Mouse (Mus musculus): ENCODE results near the gene Tshz2. TPM values are rescaled to one million over a fixed set of nuclear protein-coding genes. Genes with fewer than 3 reads are reported as not detected.

Tshz2 gene
- polyA plus RNA-seq, 1 experiment from 2014 or later = 50.4 TPM

DNA sequence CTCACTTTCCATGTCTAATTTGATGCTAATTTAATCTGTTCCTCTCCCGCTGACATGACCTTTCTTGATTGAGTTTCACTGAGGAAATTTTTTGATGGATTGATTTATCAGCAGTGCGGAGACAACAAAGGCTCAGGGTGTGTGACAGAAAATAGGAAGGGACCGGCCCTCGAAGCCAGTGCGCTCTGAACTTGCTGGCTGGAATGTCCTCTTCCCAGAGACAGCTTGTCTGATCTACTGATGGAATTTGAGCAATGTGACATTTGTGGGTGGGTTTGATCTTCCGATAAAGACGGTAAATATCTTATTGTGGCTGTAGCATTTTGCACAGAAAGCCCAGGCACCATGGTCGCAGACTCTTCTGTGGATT lies 329.4 kb downstream of the Tshz2 start:
- 46% methylated on average over 8 of the region's 8 CpGs for WGBS
- Histone ChIP-seq H3K27me3 (replicated peaks) (no peaks in the 10 kb centered on the region), H3K4me2 (peak overlapping the region; percentile 67), H3K36me3 (no peaks in the 10 kb centered on the region), H3K9ac (replicated peaks) (no peak overlapping the region), H3K4me3 (replicated peaks) (no peak overlapping the region), H3K27ac (replicated peaks) (no peak overlapping the region), H3K4me1 (peaks cover 39% of the 10 kb centered on the region), H3K9me3 (replicated peaks) (no peaks in the 10 kb centered on the region)
- ATAC-seq (ENCODE audit: low FRiP score) = no peak

- Histone ChIP-seq H3K9me3 (replicated peaks) (no peaks in the 10 kb centered on the region), H3K4me3 (replicated peaks) (no peak overlapping the region), H3K27ac (replicated peaks) (no peak overlapping the region), H3K36me3 (no peaks in the 10 kb centered on the region), H3K9ac (replicated peaks) (no peak overlapping the region), H3K4me1 (peaks cover 39% of the 10 kb centered on the region), H3K27me3 (replicated peaks) (no peaks in the 10 kb centered on the region), H3K4me2 (no peak overlapping the region)
- no peak for ATAC-seq (ENCODE audit: low FRiP score)
- WGBS = 76% methylated on average over 8 of the region's 8 CpGs
Observed at GRCm38 (mm10) chr2:169962776-169963175, 330.0 kb downstream of the Tshz2 start.

- no peaks in the 10 kb centered on the region for H3K9me3 ChIP-seq (replicated peaks)
- ATAC-seq (ENCODE audit: low FRiP score) = no peak
- H3K27ac ChIP-seq (replicated peaks) = no peak overlapping the region
- no peaks in the 10 kb centered on the region for H3K27me3 ChIP-seq (replicated peaks)
- no peak overlapping the region for H3K4me3 ChIP-seq (replicated peaks)
- H3K4me1 ChIP-seq = no peaks in the 10 kb centered on the region
- H3K4me2 ChIP-seq = no peak overlapping the region
- H3K9ac ChIP-seq (replicated peaks) = no peak overlapping the region
- H3K36me3 ChIP-seq = no peaks in the 10 kb centered on the region
- 97% methylated on average over 6 of the region's 6 CpGs for WGBS
Observed at GRCm38 (mm10) chr2:169970481-169970880, 337.7 kb downstream of the Tshz2 start.

- H3K27ac ChIP-seq (replicated peaks) = no peak overlapping the region
- no peak overlapping the region for H3K4me2 ChIP-seq
- 0 out of 2 replicates have a peak, but pooled peaks cover 3% of the 10 kb centered on the region for H3K4me1 ChIP-seq
- H3K9ac ChIP-seq (replicated peaks) = no peak overlapping the region
- no peak overlapping the region for H3K4me3 ChIP-seq (replicated peaks)
- H3K27me3 ChIP-seq (replicated peaks) = no peaks in the 10 kb centered on the region
- H3K36me3 ChIP-seq = no peaks in the 10 kb centered on the region
- H3K9me3 ChIP-seq (replicated peaks) = no peaks in the 10 kb centered on the region
- no peak for ATAC-seq (ENCODE audit: low FRiP score)
- WGBS = 71% methylated on average over 10 of the region's 10 CpGs
Observed at GRCm38 (mm10) chr2:169982925-169983324, 350.1 kb downstream of the Tshz2 start.

GRCm38 (mm10) chr2:169987186-169987585 lies 354.4 kb downstream of the Tshz2 start:
- ATAC-seq (ENCODE audit: low FRiP score) = no peak
- Histone ChIP-seq H3K9me3 (replicated peaks) (no peaks in the 10 kb centered on the region), H3K36me3 (no peaks in the 10 kb centered on the region), H3K4me3 (replicated peaks) (no peak overlapping the region), H3K4me1 (0 out of 2 replicates have a peak, but pooled peaks cover 7% of the 10 kb centered on the region), H3K9ac (replicated peaks) (no peak overlapping the region), H3K27me3 (replicated peaks) (no peaks in the 10 kb centered on the region), H3K4me2 (no peak overlapping the region), H3K27ac (replicated peaks) (no peak overlapping the region)
- WGBS = 56% methylated on average over 13 of the region's 13 CpGs

GRCm38 (mm10) chr2:169989186-169989585 lies 356.4 kb downstream of the Tshz2 start:
- H3K27me3 ChIP-seq (replicated peaks) = no peaks in the 10 kb centered on the region
- WGBS = 97% methylated on average over 1 of the region's 1 CpGs
- no peak overlapping the region for H3K4me2 ChIP-seq
- no peak for ATAC-seq (ENCODE audit: low FRiP score)
- no peak overlapping the region for H3K4me3 ChIP-seq (replicated peaks)
- no peak overlapping the region for H3K27ac ChIP-seq (replicated peaks)
- H3K9me3 ChIP-seq (replicated peaks) = no peaks in the 10 kb centered on the region
- H3K36me3 ChIP-seq = no peaks in the 10 kb centered on the region
- 0 out of 2 replicates have a peak, but pooled peaks cover 7% of the 10 kb centered on the region for H3K4me1 ChIP-seq
- H3K9ac ChIP-seq (replicated peaks) = no peak overlapping the region

DNA sequence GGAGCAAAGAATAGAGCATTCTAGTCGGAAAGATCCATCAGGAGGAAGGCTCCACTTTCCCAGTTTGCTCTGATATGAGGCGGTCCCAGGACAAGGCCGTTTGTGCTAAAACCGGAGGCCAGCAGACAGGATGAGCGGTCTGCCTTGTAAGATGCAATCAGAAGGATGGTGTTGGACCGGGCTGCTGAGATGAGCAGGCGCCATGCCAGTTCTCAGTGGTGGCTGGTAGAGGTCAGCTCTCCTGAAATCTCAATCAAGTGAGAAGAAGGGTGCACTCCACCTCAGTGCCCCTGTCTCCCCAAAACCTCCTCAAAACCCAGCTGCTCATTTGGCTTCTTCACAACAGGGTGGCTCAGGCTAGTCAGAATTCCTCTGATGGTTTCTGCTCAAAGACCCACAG lies 358.2 kb downstream of the Tshz2 start:
- no peak overlapping the region for H3K4me3 ChIP-seq (replicated peaks)
- H3K9me3 ChIP-seq (replicated peaks) = no peaks in the 10 kb centered on the region
- no peaks in the 10 kb centered on the region for H3K36me3 ChIP-seq
- no peaks in the 10 kb centered on the region for H3K27me3 ChIP-seq (replicated peaks)
- no peak for ATAC-seq (ENCODE audit: low FRiP score)
- H3K9ac ChIP-seq (replicated peaks) = no peak overlapping the region
- 86% methylated on average over 7 of the region's 7 CpGs for WGBS
- no peak overlapping the region for H3K4me2 ChIP-seq
- peaks cover 15% of the 10 kb centered on the region for H3K4me1 ChIP-seq
- H3K27ac ChIP-seq (replicated peaks) = no peak overlapping the region

DNA sequence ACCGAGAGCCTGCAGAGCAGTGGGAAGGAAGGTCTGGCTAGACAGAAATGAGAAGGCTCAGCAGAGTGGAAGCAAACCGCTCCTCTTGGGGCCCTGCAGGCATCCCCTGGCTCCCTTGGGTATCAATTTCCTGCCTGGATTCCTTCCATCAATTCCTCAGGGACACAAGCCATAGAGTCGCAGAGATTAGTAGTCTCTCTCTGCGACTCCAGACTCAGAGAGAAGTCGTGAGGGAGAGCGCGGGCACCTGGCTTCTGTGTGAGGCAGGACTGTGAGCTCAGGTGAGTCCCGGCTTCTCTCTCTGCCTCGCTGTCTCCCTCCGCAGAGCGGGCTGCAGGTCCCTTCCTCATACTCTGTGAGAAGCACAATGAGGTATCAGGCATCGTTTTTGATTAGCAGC lies 363.2 kb downstream of the Tshz2 start:
- 44% methylated on average over 12 of the region's 12 CpGs for WGBS
- Histone ChIP-seq H3K9me3 (replicated peaks) (no peaks in the 10 kb centered on the region), H3K27me3 (replicated peaks) (no peaks in the 10 kb centered on the region), H3K27ac (replicated peaks) (peak overlapping the region; percentile 33), H3K4me3 (replicated peaks) (no peak overlapping the region), H3K4me1 (peaks cover 45% of the 10 kb centered on the region), H3K9ac (replicated peaks) (0 out of 2 replicates have a peak overlapping the region, but pooled peaks have one; percentile 14), H3K36me3 (no peaks in the 10 kb centered on the region), H3K4me2 (peak overlapping the region; percentile 30)
- no peak for ATAC-seq (ENCODE audit: low FRiP score)

- peak overlapping the region; percentile 48 for H3K27ac ChIP-seq (replicated peaks)
- no peak overlapping the region for H3K4me3 ChIP-seq (replicated peaks)
- H3K4me2 ChIP-seq = peak overlapping the region; percentile 20; the same call in 1 of the 2 replicates
- 42% methylated on average over 16 of the region's 16 CpGs for WGBS
- H3K9ac ChIP-seq (replicated peaks) = no peak overlapping the region
- no peak for ATAC-seq (ENCODE audit: low FRiP score)
- H3K27me3 ChIP-seq (replicated peaks) = no peaks in the 10 kb centered on the region
- peaks cover 45% of the 10 kb centered on the region for H3K4me1 ChIP-seq
- H3K36me3 ChIP-seq = no peaks in the 10 kb centered on the region
- no peaks in the 10 kb centered on the region for H3K9me3 ChIP-seq (replicated peaks)
Observed at GRCm38 (mm10) chr2:169996501-169997237, 363.9 kb downstream of the Tshz2 start.

DNA sequence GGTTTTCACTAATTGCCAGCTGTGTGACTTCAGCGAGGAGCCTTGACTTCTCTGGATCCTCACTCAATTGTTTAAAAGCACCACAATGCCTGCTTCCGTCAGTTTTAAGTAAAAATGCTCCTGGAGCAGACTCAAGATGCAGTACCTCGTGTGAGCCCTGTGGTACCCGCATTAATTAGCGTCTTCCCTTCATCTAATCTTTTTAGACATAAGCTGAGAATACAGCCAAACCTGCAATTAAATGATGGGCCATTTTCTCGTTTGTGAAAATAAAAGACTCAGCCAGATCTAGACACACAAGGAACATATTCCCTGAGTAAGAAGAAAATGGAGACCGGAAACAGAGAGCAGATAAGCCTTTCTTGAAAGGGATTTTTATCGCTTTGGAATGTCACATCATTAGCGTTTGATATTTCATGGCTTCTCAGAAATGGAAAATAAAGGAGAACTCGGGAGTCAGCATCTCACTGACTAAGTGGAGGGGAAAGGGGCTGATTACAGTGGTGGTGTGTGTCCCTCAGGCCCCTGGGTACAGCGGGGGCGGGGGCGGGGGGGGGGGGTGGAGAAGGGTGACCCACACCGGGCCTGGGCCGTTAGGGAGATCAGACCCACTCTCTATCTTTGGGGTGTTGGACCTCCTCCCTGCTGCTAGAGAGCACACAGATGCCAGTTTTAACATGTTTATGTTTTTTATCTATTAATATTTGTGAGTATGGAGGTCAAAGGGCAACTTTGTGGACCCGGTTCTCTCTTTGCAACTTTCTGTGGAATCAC lies 364.6 kb downstream of the Tshz2 start:
- Histone ChIP-seq H3K27ac (replicated peaks) (peak overlapping the region; percentile 13; the same call in 1 of the 2 replicates), H3K4me3 (replicated peaks) (no peak overlapping the region), H3K36me3 (no peaks in the 10 kb centered on the region), H3K27me3 (replicated peaks) (no peaks in the 10 kb centered on the region), H3K9ac (replicated peaks) (no peak overlapping the region), H3K9me3 (replicated peaks) (no peaks in the 10 kb centered on the region), H3K4me1 (peaks cover 48% of the 10 kb centered on the region), H3K4me2 (no peak overlapping the region)
- ATAC-seq (ENCODE audit: low FRiP score) = no peak
- WGBS = 64% methylated on average over 16 of the region's 16 CpGs

- WGBS = 16% methylated on average over 11 of the region's 11 CpGs
- H3K4me2 ChIP-seq = peak overlapping the region; percentile 24
- H3K9me3 ChIP-seq (replicated peaks) = no peaks in the 10 kb centered on the region
- no peaks in the 10 kb centered on the region for H3K36me3 ChIP-seq
- no peak overlapping the region for H3K9ac ChIP-seq (replicated peaks)
- no peak for ATAC-seq (ENCODE audit: low FRiP score)
- H3K27ac ChIP-seq (replicated peaks) = peak overlapping the region; percentile 63
- H3K4me3 ChIP-seq (replicated peaks) = no peak overlapping the region
- peaks cover 60% of the 10 kb centered on the region for H3K4me1 ChIP-seq
- H3K27me3 ChIP-seq (replicated peaks) = no peaks in the 10 kb centered on the region
Observed at GRCm38 (mm10) chr2:169998878-169999337, 366.1 kb downstream of the Tshz2 start.
